Mouse (Mus musculus): Measurements from ENCODE around the gene Pcca. TPM values are rescaled to one million over a fixed set of nuclear protein-coding genes. Genes with fewer than 3 reads are reported as not detected.

Gene Pcca
- total and polyA plus RNA-seq, 2 experiments: 26.3 to 54.1 TPM

- peaks cover 20% of the 10 kb centered on the region for H3K36me3 ChIP-seq (ENCODE audit: control insufficient read depth, insufficient read depth, low read length)
Measured at GRCm38 (mm10) chr14:122883821-122884584, 349.9 kb downstream of the Pcca start.

GRCm38 (mm10) chr14:122885893-122886292, 351.8 kb downstream of the Pcca start:
- TF ChIP-seq CTCF (IDR thresholded peaks at IDR 0.05; ENCODE audit: low read depth, low read length) (no peak), POLR2A (IDR thresholded peaks at IDR 0.05; ENCODE audit: extremely low read depth, insufficient read depth, low read length) (no peak)
- Histone ChIP-seq H3K27ac (replicated peaks; ENCODE audit: insufficient read depth, low read depth, low read length) (no peak overlapping the region), H3K9ac (ENCODE audit: low read depth, low read length) (no peak overlapping the region), H3K36me3 (ENCODE audit: control insufficient read depth, insufficient read depth, low read length) (peaks cover 32% of the 10 kb centered on the region), H3K27me3 (ENCODE audit: control insufficient read depth, insufficient read depth, low read length) (no peaks in the 10 kb centered on the region), H3K79me2 (ENCODE audit: control insufficient read depth, insufficient read depth, low read length) (no peaks in the 10 kb centered on the region), H3K4me3 (ENCODE audit: insufficient read depth, low read depth, low read length) (no peak overlapping the region), H3K4me1 (ENCODE audit: control insufficient read depth, insufficient read depth, low read length) (no peaks in the 10 kb centered on the region)
- WGBS: 83% methylated on average over 7 of the region's 7 CpGs
- DNase-seq (ENCODE audit: extremely low read depth, low read depth, low spot score): no peak

More at GRCm38 (mm10) chr14:122883821-122884584, 349.9 kb downstream of the Pcca start:
- no peak overlapping the region for H3K27ac ChIP-seq (replicated peaks; ENCODE audit: insufficient read depth, low read depth, low read length)
- H3K4me3 ChIP-seq (ENCODE audit: insufficient read depth, low read depth, low read length): no peak overlapping the region
- WGBS: 62% methylated on average over 10 of the region's 10 CpGs
- H3K9ac ChIP-seq (ENCODE audit: low read depth, low read length): no peak overlapping the region
- no peaks in the 10 kb centered on the region for H3K79me2 ChIP-seq (ENCODE audit: control insufficient read depth, insufficient read depth, low read length)
- DNase-seq (ENCODE audit: extremely low read depth, low read depth, low spot score): no peak
- TF ChIP-seq POLR2A (IDR thresholded peaks at IDR 0.05; ENCODE audit: extremely low read depth, insufficient read depth, low read length): no peak
- no peak for TF ChIP-seq CTCF (IDR thresholded peaks at IDR 0.05; ENCODE audit: low read depth, low read length)
- H3K4me1 ChIP-seq (ENCODE audit: control insufficient read depth, insufficient read depth, low read length): no peaks in the 10 kb centered on the region
- no peaks in the 10 kb centered on the region for H3K27me3 ChIP-seq (ENCODE audit: control insufficient read depth, insufficient read depth, low read length)

- WGBS: 81% methylated on average over 1 of the region's 1 CpGs
Measured at GRCm38 (mm10) chr14:122887278-122887677, 353.2 kb downstream of the Pcca start.

GRCm38 (mm10) chr14:122887702-122888479, 353.8 kb downstream of the Pcca start:
- Histone ChIP-seq H3K27ac (replicated peaks; ENCODE audit: insufficient read depth, low read depth, low read length) (no peak overlapping the region), H3K9ac (ENCODE audit: low read depth, low read length) (no peak overlapping the region), H3K79me2 (ENCODE audit: control insufficient read depth, insufficient read depth, low read length) (no peaks in the 10 kb centered on the region), H3K4me1 (ENCODE audit: control insufficient read depth, insufficient read depth, low read length) (no peaks in the 10 kb centered on the region), H3K27me3 (ENCODE audit: control insufficient read depth, insufficient read depth, low read length) (no peaks in the 10 kb centered on the region), H3K4me3 (ENCODE audit: insufficient read depth, low read depth, low read length) (no peak overlapping the region), H3K36me3 (ENCODE audit: control insufficient read depth, insufficient read depth, low read length) (peaks cover 43% of the 10 kb centered on the region)
- WGBS: 93% methylated on average over 3 of the region's 3 CpGs
- TF ChIP-seq POLR2A (IDR thresholded peaks at IDR 0.05; ENCODE audit: extremely low read depth, insufficient read depth, low read length) (no peak), CTCF (IDR thresholded peaks at IDR 0.05; ENCODE audit: low read depth, low read length) (no peak)
- DNase-seq (ENCODE audit: extremely low read depth, low read depth, low spot score): no peak

More at GRCm38 (mm10) chr14:122887278-122887677, 353.2 kb downstream of the Pcca start:
- Histone ChIP-seq H3K27ac (replicated peaks; ENCODE audit: insufficient read depth, low read depth, low read length) (no peak overlapping the region), H3K27me3 (ENCODE audit: control insufficient read depth, insufficient read depth, low read length) (no peaks in the 10 kb centered on the region), H3K4me1 (ENCODE audit: control insufficient read depth, insufficient read depth, low read length) (no peaks in the 10 kb centered on the region), H3K36me3 (ENCODE audit: control insufficient read depth, insufficient read depth, low read length) (peaks cover 44% of the 10 kb centered on the region), H3K79me2 (ENCODE audit: control insufficient read depth, insufficient read depth, low read length) (no peaks in the 10 kb centered on the region), H3K4me3 (ENCODE audit: insufficient read depth, low read depth, low read length) (no peak overlapping the region), H3K9ac (ENCODE audit: low read depth, low read length) (no peak overlapping the region)
- no peak for TF ChIP-seq CTCF (IDR thresholded peaks at IDR 0.05; ENCODE audit: low read depth, low read length)
- TF ChIP-seq POLR2A (IDR thresholded peaks at IDR 0.05; ENCODE audit: extremely low read depth, insufficient read depth, low read length): no peak
- DNase-seq (ENCODE audit: extremely low read depth, low read depth, low spot score): no peak

GRCm38 (mm10) chr14:122888480-122888872, 354.4 kb downstream of the Pcca start:
- TF ChIP-seq CTCF (IDR thresholded peaks at IDR 0.05; ENCODE audit: low read depth, low read length) (no peak), POLR2A (IDR thresholded peaks at IDR 0.05; ENCODE audit: extremely low read depth, insufficient read depth, low read length) (no peak)
- H3K27ac ChIP-seq (replicated peaks; ENCODE audit: insufficient read depth, low read depth, low read length): no peak overlapping the region
- no peak for DNase-seq (ENCODE audit: extremely low read depth, low read depth, low spot score)
- peaks cover 45% of the 10 kb centered on the region for H3K36me3 ChIP-seq (ENCODE audit: control insufficient read depth, insufficient read depth, low read length)
- no peaks in the 10 kb centered on the region for H3K27me3 ChIP-seq (ENCODE audit: control insufficient read depth, insufficient read depth, low read length)
- no peak overlapping the region for H3K4me3 ChIP-seq (ENCODE audit: insufficient read depth, low read depth, low read length)
- WGBS: 85% methylated on average over 1 of the region's 1 CpGs
- no peak overlapping the region for H3K9ac ChIP-seq (ENCODE audit: low read depth, low read length)
- no peaks in the 10 kb centered on the region for H3K79me2 ChIP-seq (ENCODE audit: control insufficient read depth, insufficient read depth, low read length)
- no peaks in the 10 kb centered on the region for H3K4me1 ChIP-seq (ENCODE audit: control insufficient read depth, insufficient read depth, low read length)
